Mouse (Mus musculus) liver, adult 2 months (tissue): Measurements from ENCODE around the gene Lmod1. TPM values are rescaled to one million over a fixed set of nuclear protein-coding genes. Genes with fewer than 3 reads are reported as not detected.
A peak's percentile ranks its signal among the peaks of the same experiment; 100 is the strongest.

Experiments used
- DNase-seq: peaks from one replicate; pipeline ENCODE4 v3.0.0-alpha.2; 2011; ENCODE audit warnings: low read depth, low spot score; ENCODE audit errors: extremely low read depth
- H3K27ac ChIP-seq: fragments of 200-500 bp; replicated peaks from 2 replicates; pipeline ENCODE4 v1.5.1; 2012; ENCODE audit warnings: low read depth, mild to moderate bottlenecking, control low read depth, inconsistent platforms, low read length; ENCODE audit not compliant: insufficient read depth
- H3K27me3 ChIP-seq: fragments of 200-500 bp; 2 replicates; pipeline ENCODE4 v1.6.1; 2012; ENCODE audit warnings: mild to moderate bottlenecking, moderate library complexity, low read length, inconsistent platforms; ENCODE audit not compliant: control insufficient read depth, insufficient read depth
- H3K36me3 ChIP-seq: fragments of 200-500 bp; 2 replicates; pipeline ENCODE4 v1.6.1; 2012; ENCODE audit warnings: low read length, inconsistent platforms; ENCODE audit not compliant: control insufficient read depth, insufficient read depth
- H3K4me1 ChIP-seq: fragments of 200-500 bp; 2 replicates; pipeline ENCODE4 v1.6.1; 2011; ENCODE audit warnings: low read length; ENCODE audit not compliant: control insufficient read depth, insufficient read depth
- H3K4me3 ChIP-seq: fragments of 200-500 bp; 2 replicates; pipeline ENCODE4 v1.5.1; 2011; ENCODE audit warnings: low read depth, mild to moderate bottlenecking, control low read depth, low read length, moderate library complexity; ENCODE audit not compliant: insufficient read depth
- H3K79me2 ChIP-seq: fragments of 200-500 bp; 2 replicates; pipeline ENCODE4 v1.6.1; 2012; ENCODE audit warnings: inconsistent platforms, mild to moderate bottlenecking, low read length, moderate library complexity; ENCODE audit not compliant: control insufficient read depth, insufficient read depth
- H3K9ac ChIP-seq: fragments of 200-500 bp; 2 replicates; pipeline ENCODE4 v1.6.1; 2012; ENCODE audit warnings: low read depth, mild to moderate bottlenecking, control low read depth, inconsistent platforms, low read length
- CTCF ChIP-seq: fragments of 200-500 bp; IDR thresholded peaks from 2 replicates; pipeline ENCODE4 v1.5.1; 2011; ENCODE audit warnings: low read depth, low read length, control low read depth
- POLR2A ChIP-seq: fragments of 200-500 bp; IDR thresholded peaks from 2 replicates; pipeline ENCODE4 v1.6.1; 2011; ENCODE audit warnings: low read length, control low read depth; ENCODE audit not compliant: insufficient read depth; ENCODE audit errors: extremely low read depth
- WGBS: fragments of 180-500 bp; shearing (Covaris S2); methylation state at CpG from one replicate; pipeline ENCODE4 v1.1.7; 2018; 5-methylcytosine and 5-hydroxymethylcytosine counted together
- polyA plus RNA-seq: library from polyadenylated mRNA; depleted of rRNA; stranded (reverse); fragments of >200 nt; gene quantifications from 2 replicates; pipeline ENCODE4 v1.2.3, GENCODE M21; 2012
- total RNA-seq: library from RNA; depleted of rRNA; stranded (reverse); fragments of >200 nt; gene quantifications from 2 replicates; pipeline ENCODE4 v1.2.3, GENCODE M21; 2014

Gene Lmod1
- total and polyA plus RNA-seq, 2 experiments, result 0.09 to 0.17 TPM

DNA sequence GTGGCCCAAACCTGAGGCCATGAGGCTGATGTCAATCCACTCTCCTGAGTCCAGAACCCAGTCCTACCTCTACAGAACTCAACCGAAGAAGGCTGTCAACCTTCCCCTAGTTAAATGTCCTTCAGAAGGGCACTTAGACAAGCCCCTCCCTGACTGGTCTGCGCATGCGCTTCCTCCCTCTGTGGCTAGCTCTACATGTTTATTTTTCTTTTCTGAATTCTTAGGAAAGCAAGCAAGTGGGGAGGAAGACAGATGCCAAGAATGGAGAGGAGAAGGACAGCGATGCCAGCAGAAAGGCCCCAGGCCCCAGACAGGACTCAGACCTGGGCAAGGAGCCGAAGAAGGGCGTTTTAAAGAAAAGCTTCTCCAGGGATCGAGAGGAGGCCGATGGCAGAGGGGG lies 38.8 kb downstream of the Lmod1 start:
- Histone ChIP-seq H3K79me2 (no peaks in the 10 kb centered on the region), H3K4me3 (no peak overlapping the region), H3K36me3 (no peaks in the 10 kb centered on the region), H3K27me3 (no peaks in the 10 kb centered on the region), H3K27ac (no peak overlapping the region), H3K4me1 (no peaks in the 10 kb centered on the region), H3K9ac (no peak overlapping the region)
- TF ChIP-seq CTCF (no peak), POLR2A (no peak)
- no peak for DNase-seq
- WGBS, result 85% methylated on average over 8 of the region's 8 CpGs

DNA sequence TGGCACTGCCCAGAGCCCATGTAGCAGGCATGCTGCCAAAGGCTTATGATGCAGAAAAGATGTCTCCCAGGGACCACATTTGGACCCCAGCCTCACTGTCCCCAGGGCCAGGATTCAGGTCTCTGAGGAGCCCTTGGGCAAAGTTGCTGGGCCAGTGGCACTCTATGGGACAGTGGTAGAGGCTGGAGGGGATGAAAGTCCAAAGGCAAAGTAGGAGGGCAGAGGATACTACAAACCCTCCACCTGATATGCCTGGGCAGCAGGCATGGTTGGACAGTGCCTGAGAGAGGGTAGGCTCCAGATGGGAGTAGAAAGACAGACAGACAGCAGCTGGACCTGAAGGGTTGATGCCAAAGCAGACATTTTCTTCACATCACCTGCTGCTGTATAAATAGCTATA lies 41.8 kb downstream of the Lmod1 start:
- Histone ChIP-seq H3K27me3 (no peaks in the 10 kb centered on the region), H3K9ac (no peak overlapping the region), H3K4me1 (peaks cover 2% of the 10 kb centered on the region; the same call in 1 of the 2 replicates), H3K4me3 (no peak overlapping the region), H3K27ac (no peak overlapping the region), H3K79me2 (no peaks in the 10 kb centered on the region), H3K36me3 (no peaks in the 10 kb centered on the region)
- TF ChIP-seq POLR2A (no peak), CTCF (no peak)
- no peak for DNase-seq

DNA sequence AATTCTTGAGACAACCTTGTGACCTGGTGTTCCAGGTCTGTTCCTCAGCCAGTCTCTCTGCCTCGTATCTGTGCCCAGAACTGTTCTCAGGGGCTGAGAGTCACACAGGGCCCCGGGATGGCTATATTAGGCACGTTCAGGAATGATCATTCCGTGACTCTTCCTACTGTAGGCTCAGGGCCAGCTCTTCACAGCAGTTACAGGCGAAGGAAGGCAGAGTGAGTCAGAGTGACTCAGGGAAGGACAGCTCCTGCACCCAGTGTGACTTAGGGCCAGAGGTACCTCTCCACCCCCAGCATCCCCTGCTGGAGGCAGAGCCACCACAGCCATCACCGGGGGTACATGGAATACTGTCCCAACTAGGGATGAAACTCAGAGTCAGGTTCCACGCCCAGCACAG lies 42.4 kb downstream of the Lmod1 start:
- no peak for DNase-seq
- Histone ChIP-seq H3K27ac (no peak overlapping the region), H3K27me3 (no peaks in the 10 kb centered on the region), H3K9ac (no peak overlapping the region), H3K79me2 (no peaks in the 10 kb centered on the region), H3K4me1 (peaks cover 2% of the 10 kb centered on the region; the same call in 1 of the 2 replicates), H3K36me3 (no peaks in the 10 kb centered on the region), H3K4me3 (no peak overlapping the region)
- WGBS, result 89% methylated on average over 7 of the region's 7 CpGs
- TF ChIP-seq CTCF (no peak), POLR2A (no peak)

DNA sequence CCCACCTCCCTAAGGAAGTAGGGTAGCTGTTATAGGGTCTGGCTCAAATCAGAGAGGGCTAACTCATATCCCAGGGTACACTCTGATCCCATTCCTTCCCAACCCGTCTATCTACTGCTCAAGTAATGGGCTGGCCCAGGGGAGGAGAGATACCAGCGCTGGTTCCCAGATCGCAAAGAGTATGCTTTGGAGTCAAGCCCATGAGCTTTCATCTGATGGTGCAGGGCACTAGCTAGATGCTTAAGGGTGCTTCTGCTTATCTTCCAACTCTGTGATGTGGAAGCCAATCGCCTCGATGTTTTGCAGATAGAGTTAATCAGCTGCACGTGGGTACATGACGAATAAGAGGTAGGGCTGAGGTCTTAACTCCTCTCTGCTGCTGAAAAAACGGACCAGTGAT lies 43.0 kb downstream of the Lmod1 start:
- Histone ChIP-seq H3K9ac (no peak overlapping the region), H3K4me3 (no peak overlapping the region), H3K36me3 (no peaks in the 10 kb centered on the region), H3K79me2 (no peaks in the 10 kb centered on the region), H3K27ac (no peak overlapping the region), H3K4me1 (peaks cover 2% of the 10 kb centered on the region; the same call in 1 of the 2 replicates), H3K27me3 (no peaks in the 10 kb centered on the region)
- DNase-seq, result no peak
- no peak for TF ChIP-seq CTCF
- no peak for TF ChIP-seq POLR2A
- WGBS, result 77% methylated on average over 8 of the region's 8 CpGs

DNA sequence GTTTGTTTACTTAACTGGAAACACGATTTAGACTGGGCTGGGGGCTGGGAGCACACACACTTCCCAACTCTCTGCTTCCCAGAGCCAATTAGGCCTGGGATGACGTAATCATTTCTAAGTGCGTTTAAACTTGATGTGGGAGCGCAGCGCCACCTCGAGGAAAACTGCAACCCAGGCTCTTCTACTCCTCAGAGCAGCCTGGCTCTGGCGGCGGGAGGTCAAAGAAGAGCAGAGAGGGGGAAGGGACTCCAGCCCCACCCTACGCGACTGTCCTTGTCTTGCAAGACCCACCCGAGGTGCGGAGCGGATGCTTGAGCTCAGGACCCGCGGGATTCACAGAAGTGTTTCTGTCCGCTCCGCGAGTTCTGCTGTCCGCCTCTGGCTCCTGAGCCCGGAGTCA lies 43.6 kb downstream of the Lmod1 start:
- peak; percentile 72 for DNase-seq
- Histone ChIP-seq H3K36me3 (no peaks in the 10 kb centered on the region), H3K79me2 (no peaks in the 10 kb centered on the region), H3K27ac (no peak overlapping the region), H3K4me1 (peaks cover 2% of the 10 kb centered on the region; the same call in 1 of the 2 replicates), H3K27me3 (no peaks in the 10 kb centered on the region), H3K4me3 (peak overlapping the region; percentile 51; the same call in 1 of the 2 replicates), H3K9ac (no peak overlapping the region)
- TF ChIP-seq POLR2A (no peak), CTCF (peak; percentile 92)
- WGBS, result 1% methylated on average over 20 of the region's 20 CpGs

DNA sequence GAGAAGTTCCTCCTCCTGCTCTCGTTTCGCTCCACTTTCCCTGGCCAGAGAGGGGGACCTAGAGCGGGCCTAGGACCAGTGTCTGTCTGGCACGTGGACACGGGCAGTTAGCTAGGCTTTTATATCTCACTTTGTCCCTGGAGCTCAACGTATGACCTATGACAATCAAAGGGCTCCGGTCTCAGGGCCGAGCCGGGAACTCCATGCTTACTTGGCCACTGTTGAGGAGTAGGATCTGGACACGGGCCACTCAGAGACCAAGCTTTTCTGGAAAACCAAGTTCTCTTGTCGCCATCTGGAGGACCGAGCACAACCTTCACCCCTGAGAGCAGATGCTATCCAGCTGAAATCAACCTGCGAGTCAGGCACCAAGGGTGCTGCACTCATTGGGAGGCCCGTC lies 44.4 kb downstream of the Lmod1 start:
- Histone ChIP-seq H3K4me1 (peaks cover 2% of the 10 kb centered on the region; the same call in 1 of the 2 replicates), H3K27me3 (no peaks in the 10 kb centered on the region), H3K79me2 (no peaks in the 10 kb centered on the region), H3K4me3 (no peak overlapping the region), H3K27ac (no peak overlapping the region), H3K9ac (no peak overlapping the region), H3K36me3 (no peaks in the 10 kb centered on the region)
- DNase-seq, result peak; percentile 21
- no peak for TF ChIP-seq POLR2A
- TF ChIP-seq CTCF, result peak; percentile 36
- 22% methylated on average over 14 of the region's 14 CpGs for WGBS
